Mouse (Mus musculus) G1E (cell line): Measurements from ENCODE around the gene Gapvd1. TPM values are rescaled to one million over a fixed set of nuclear protein-coding genes. Genes with fewer than 3 reads are reported as not detected.
A peak's percentile ranks its signal among the peaks of the same experiment; 100 is the strongest.

Experiments
- ATAC-seq: 2 replicates; pipeline ENCODE4 v1.8.0; 2016; ENCODE audit warnings: mild to moderate bottlenecking; ENCODE audit not compliant: insufficient number of reproducible peaks, poor library complexity, low FRiP score, severe bottlenecking; ENCODE audit errors: extremely low read depth
- DNase-seq: peaks from one replicate; pipeline ENCODE4 v3.0.0; 2012; ENCODE audit warnings: low spot score
- H3K27me3 ChIP-seq: 2 replicates; pipeline ENCODE4 v1.6.1; 2012; ENCODE audit warnings: mild to moderate bottlenecking, low read length, inconsistent platforms; ENCODE audit not compliant: insufficient read depth
- H3K36me3 ChIP-seq: replicated peaks from 2 replicates; pipeline ENCODE3; 2012; ENCODE audit warnings: mild to moderate bottlenecking, inconsistent platforms
- H3K4me1 ChIP-seq: 2 replicates; pipeline ENCODE4 v1.6.1; 2012; ENCODE audit warnings: low read depth, low read length, inconsistent platforms, mixed read lengths; ENCODE audit not compliant: insufficient read depth
- H3K4me3 ChIP-seq: 2 replicates; pipeline ENCODE4 v1.5.1; 2012; ENCODE audit warnings: low read depth, mild to moderate bottlenecking, inconsistent platforms, low read length, moderate library complexity, mixed read lengths
- H3K9me3 ChIP-seq: replicated peaks from 2 replicates; pipeline ENCODE4 v1.6.1; 2012; ENCODE audit warnings: inconsistent platforms
- CTCF ChIP-seq: IDR thresholded peaks from 2 replicates; pipeline ENCODE4 v1.5.1; 2012; ENCODE audit warnings: low read depth, low read length, inconsistent platforms, mixed read lengths
- GATA1 ChIP-seq: IDR thresholded peaks from 2 replicates; pipeline ENCODE4 v1.6.1; 2012; ENCODE audit warnings: borderline replicate concordance, low read length, inconsistent platforms, mixed read lengths
- GATA2 ChIP-seq: IDR thresholded peaks from 2 replicates; pipeline ENCODE4 v1.6.1; 2012; ENCODE audit warnings: low read depth, low read length, inconsistent platforms, borderline replicate concordance
- POLR2AphosphoS5 ChIP-seq: IDR thresholded peaks from 2 replicates; pipeline ENCODE4 v1.6.1; 2012; ENCODE audit warnings: low read depth, low read length, inconsistent platforms; ENCODE audit not compliant: insufficient replicate concordance
- TAL1 ChIP-seq: conservative IDR thresholded peaks from 2 replicates; pipeline ENCODE4 v1.6.1; 2012; ENCODE audit warnings: low read depth, low read length, inconsistent platforms, mixed read lengths
- polyA plus RNA-seq: library from polyadenylated mRNA; stranded (reverse); fragments of >175 nt; gene quantifications from 2 replicates; pipeline ENCODE4 v1.2.3, GENCODE M21; 2012
- total RNA-seq, 2 experiments: library from RNA; stranded (forward) in 1 of 2; stranded (reverse) in 1 of 2; fragments of 200-1000 nt in 1 of 2; fragments of >200 nt in 1 of 2; fragmentation: Nextera tagmentation in 1 of 2; gene quantifications; 2 replicates each; pipeline ENCODE4 v1.2.3; 2014 to 2017

Gene Gapvd1
- total and polyA plus RNA-seq, 3 experiments = 23.5 to 102 (median 95.0) TPM

GRCm38 (mm10) chr2:34645851-34646540, 109.0 kb downstream of the Gapvd1 start:
- no peak for TF ChIP-seq CTCF
- TF ChIP-seq GATA2 = no peak
- no peak for TF ChIP-seq GATA1
- no peak for TF ChIP-seq TAL1
- no peak for TF ChIP-seq POLR2AphosphoS5
- peak; percentile 81 for DNase-seq

GRCm38 (mm10) chr2:34644571-34645526, 110.2 kb downstream of the Gapvd1 start:
- peaks cover 18% of the 10 kb centered on the region for H3K4me1 ChIP-seq
- H3K4me3 ChIP-seq = no peak overlapping the region
- TF ChIP-seq CTCF = peak; percentile 57
- no peak for TF ChIP-seq TAL1
- no peak for TF ChIP-seq GATA1
- no peak for TF ChIP-seq POLR2AphosphoS5
- no peak for TF ChIP-seq GATA2
- peak; percentile 28 for DNase-seq
- peaks cover 7% of the 10 kb centered on the region; the same call in 1 of the 2 replicates for H3K27me3 ChIP-seq
- peaks cover 3% of the 10 kb centered on the region; the same call in 1 of the 2 replicates for H3K9me3 ChIP-seq
- no peaks in the 10 kb centered on the region for H3K36me3 ChIP-seq
- ATAC-seq = no peak

More at GRCm38 (mm10) chr2:34645851-34646540, 109.0 kb downstream of the Gapvd1 start:
- ATAC-seq = peak; percentile 79
- H3K27me3 ChIP-seq = peaks cover 5% of the 10 kb centered on the region; the same call in 1 of the 2 replicates
- peak overlapping the region; percentile 67 for H3K4me3 ChIP-seq
- H3K36me3 ChIP-seq = no peaks in the 10 kb centered on the region
- H3K4me1 ChIP-seq = peaks cover 16% of the 10 kb centered on the region
- H3K9me3 ChIP-seq = peaks cover 3% of the 10 kb centered on the region; the same call in 1 of the 2 replicates

- DNase-seq = no peak
- peaks cover 23% of the 10 kb centered on the region; the same call in 1 of the 2 replicates for H3K27me3 ChIP-seq
- no peak for ATAC-seq
- no peaks in the 10 kb centered on the region for H3K36me3 ChIP-seq
- TF ChIP-seq CTCF (peak; percentile 82), POLR2AphosphoS5 (no peak)
- H3K4me1 ChIP-seq = peaks cover 27% of the 10 kb centered on the region
- peaks cover 3% of the 10 kb centered on the region; the same call in 1 of the 2 replicates for H3K9me3 ChIP-seq
- H3K4me3 ChIP-seq = no peak overlapping the region
Measured at GRCm38 (mm10) chr2:34642351-34642750, 112.7 kb downstream of the Gapvd1 start.

GRCm38 (mm10) chr2:34639725-34640124, 115.3 kb downstream of the Gapvd1 start:
- TF ChIP-seq GATA1 (no peak), POLR2AphosphoS5 (no peak), CTCF (no peak), TAL1 (no peak), GATA2 (no peak)
- ATAC-seq (no peak), DNase-seq (no peak)
- peaks cover 16% of the 10 kb centered on the region for H3K4me1 ChIP-seq
- H3K36me3 ChIP-seq = no peaks in the 10 kb centered on the region
- peaks cover 3% of the 10 kb centered on the region; the same call in 1 of the 2 replicates for H3K9me3 ChIP-seq
- peaks cover 28% of the 10 kb centered on the region; the same call in 1 of the 2 replicates for H3K27me3 ChIP-seq
- H3K4me3 ChIP-seq = no peak overlapping the region

- peaks cover 11% of the 10 kb centered on the region for H3K4me1 ChIP-seq
- no peak for TF ChIP-seq POLR2AphosphoS5
- TF ChIP-seq GATA2 = no peak
- TF ChIP-seq TAL1 = no peak
- no peak for TF ChIP-seq CTCF
- no peak for TF ChIP-seq GATA1
- DNase-seq = peak; percentile 44
Measured at GRCm38 (mm10) chr2:34638955-34639650, 115.9 kb downstream of the Gapvd1 start.

More at GRCm38 (mm10) chr2:34638955-34639650, 115.9 kb downstream of the Gapvd1 start:
- Histone ChIP-seq H3K36me3 (no peaks in the 10 kb centered on the region), H3K4me3 (peak overlapping the region; percentile 59; the same call in 1 of the 2 replicates), H3K9me3 (peaks cover 3% of the 10 kb centered on the region; the same call in 1 of the 2 replicates), H3K27me3 (peaks cover 31% of the 10 kb centered on the region)
- ATAC-seq = no peak
